Mouse (Mus musculus): ENCODE data around the gene Cfap45. TPM values are rescaled to one million over a fixed set of nuclear protein-coding genes. Genes with fewer than 3 reads are reported as not detected.

The Cfap45 gene
- total RNA-seq, 2 experiments from 2014 or later: 0.33 TPM; not detected in 1

Other genes with a start within 250 kb of the Cfap45 start
- gene Atp1a2, start 222.7 kb upstream of the Cfap45 start, total RNA-seq (2021): 1,000 to 10,000 TPM in 1 of 2 experiments, 100 to 1,000 TPM in 1; 930 to 1,020 TPM
- not detected for gene Kcnj9, start 191.5 kb upstream of the Cfap45 start, total RNA-seq (2021)
- gene Kcnj10, start 179.6 kb upstream of the Cfap45 start, total RNA-seq (2021): not detected
- gene Pigm, start 144.3 kb upstream of the Cfap45 start, total RNA-seq (2021): 1 to 10 TPM; 3.3 to 4.0 TPM
- gene Slamf9, start 45.4 kb upstream of the Cfap45 start, total RNA-seq (2021): under 1 TPM; 0.20 to 0.33 TPM
- gene Igsf9, start 39.0 kb upstream of the Cfap45 start, total RNA-seq (2021): under 1 TPM; 0.36 to 0.59 TPM
- 10 to 100 TPM; 20.4 to 23.5 TPM for gene Tagln2, start 20.8 kb upstream of the Cfap45 start, total RNA-seq (2021)
- not detected for gene Vsig8, start 35.1 kb downstream of the Cfap45 start, total RNA-seq (2021)
- gene Slamf8, start 69.8 kb downstream of the Cfap45 start, total RNA-seq (2021): not detected
- gene Fcrl6, start 81.8 kb downstream of the Cfap45 start, total RNA-seq (2021): not detected
- 10 to 100 TPM; 30.8 to 31.8 TPM for gene Dusp23, start 112.2 kb downstream of the Cfap45 start, total RNA-seq (2021)
- gene Crp, start 177.3 kb downstream of the Cfap45 start, total RNA-seq (2021): under 1 TPM in 1 of 2 experiments, not detected in 1; 0.15 TPM

Measured in gastrocnemius, postnatal 36 days (tissue).